Mouse (Mus musculus) thymus, postnatal 25 days (tissue): ENCODE results near the gene Hspa1b.
"Not testable (repeated sequence)": the region's sequence is repeated elsewhere in the genome, so short reads cannot be mapped to it uniquely, and the experiment has no call there.

Source experiments
- DNase-seq: peaks from one replicate; pipeline ENCODE4 v3.0.0; 2022

The Hspa1b gene

DNA sequence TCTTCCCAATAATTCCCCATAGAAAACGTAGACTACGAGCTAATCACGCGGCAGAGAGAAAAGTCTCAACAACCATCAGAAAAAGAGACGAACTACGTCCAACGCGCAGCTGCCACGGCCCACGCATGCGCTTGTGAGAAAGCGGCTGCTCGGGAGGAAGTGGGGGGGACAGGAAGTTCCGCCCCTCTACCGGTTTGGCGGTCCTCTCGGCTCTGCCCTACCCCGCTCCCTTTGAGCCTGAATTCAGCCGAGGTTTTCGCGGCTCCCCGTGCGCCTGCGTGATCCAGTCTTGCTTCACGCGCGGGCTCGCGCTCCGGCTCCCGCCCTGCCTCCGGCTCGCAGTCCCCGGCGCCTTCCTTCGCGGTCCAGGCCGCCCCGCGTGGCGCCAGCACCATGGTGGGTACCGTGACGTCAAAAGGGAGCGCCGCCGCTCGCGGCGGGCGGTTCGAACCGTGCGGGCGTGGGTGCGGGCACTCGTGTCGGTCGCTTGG lies 22.7 kb upstream of the Hspa1b start, which contains the start of gene Lsm2:
Lsm2 (plus strand) TSS at position 173 of the 491 bp plus-strand sequence.
- peak; percentile 93 for DNase-seq

DNA sequence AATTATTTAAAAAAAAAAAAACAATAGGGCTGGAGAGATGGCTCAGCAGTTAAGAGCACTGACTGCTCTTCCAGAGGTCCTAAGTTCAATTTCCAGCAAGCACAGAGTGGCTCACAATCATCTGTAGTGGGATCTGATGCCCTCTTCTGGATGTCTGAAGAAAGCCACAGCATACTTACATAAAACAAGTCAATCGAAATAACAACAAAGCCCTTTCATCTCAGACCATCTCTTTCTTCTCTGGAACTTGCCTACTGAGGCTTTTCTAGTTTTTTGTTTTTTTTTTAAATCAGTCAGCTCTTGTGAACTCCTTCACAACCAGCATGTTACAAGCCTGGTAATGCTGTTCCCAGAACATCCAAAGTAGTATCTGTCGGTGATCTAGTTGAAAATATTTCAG lies 21.6 kb upstream of the Hspa1b start:
- DNase-seq: peak; percentile 43

GRCm38 (mm10) chr17:34979631-34980030 lies 20.6 kb upstream of the Hspa1b start:
- DNase-seq: no peak

- DNase-seq: no peak
These were observed 19.2 kb upstream of the Hspa1b start for GRCm38 (mm10) chr17:34978239-34978638.

GRCm38 (mm10) chr17:34977000-34977399 lies 18.0 kb upstream of the Hspa1b start:
- DNase-seq: no peak

- no peak for DNase-seq
These were observed 16.8 kb upstream of the Hspa1b start for GRCm38 (mm10) chr17:34975581-34976492.

GRCm38 (mm10) chr17:34972069-34972749 lies 13.2 kb upstream of the Hspa1b start, which contains the start of the genes Hspa1a and Hspa1l:
TSS of gene Hspa1a (minus strand) at chr17:34972156.
TSS of gene Hspa1l (plus strand) at chr17:34972703.
- DNase-seq: peak; percentile 62

- DNase-seq: not testable (repeated sequence)
These were observed 12.6 kb upstream of the Hspa1b start for GRCm38 (mm10) chr17:34971694-34972068.

GRCm38 (mm10) chr17:34970850-34971249 lies 11.8 kb upstream of the Hspa1b start:
- DNase-seq: not testable (repeated sequence)

- DNase-seq: not testable (repeated sequence)
These were observed 10.8 kb upstream of the Hspa1b start, which contains the start of gene Gm20481 for GRCm38 (mm10) chr17:34969822-34970221. TSS of gene Gm20481 (plus strand) at chr17:34969912.

DNA sequence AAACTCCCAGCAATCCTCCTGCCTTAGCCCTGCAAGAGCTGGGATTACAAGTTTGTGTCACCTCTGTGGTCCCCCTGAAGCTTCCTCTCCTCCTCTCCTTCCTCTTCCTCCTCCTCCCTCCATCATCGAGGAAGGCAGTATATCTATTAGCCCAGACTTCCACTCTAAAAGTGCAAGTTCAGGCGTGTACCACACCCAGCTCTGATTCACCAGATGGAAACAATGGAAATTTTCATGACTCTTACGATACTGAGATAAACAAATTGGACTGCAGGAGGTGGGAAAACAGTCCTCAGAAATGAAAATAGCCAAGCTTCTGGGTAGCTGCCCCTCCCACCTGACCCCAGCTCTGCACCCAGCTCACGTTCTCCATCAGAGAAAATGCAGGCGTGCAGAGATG lies 6.6 kb upstream of the Hspa1b start:
- no peak for DNase-seq

- no peak for DNase-seq
These were observed 5.6 kb upstream of the Hspa1b start for GRCm38 (mm10) chr17:34964640-34965049.

GRCm38 (mm10) chr17:34962841-34963240 lies 3.8 kb upstream of the Hspa1b start:
- no peak for DNase-seq

- DNase-seq: no peak
These were observed 3.1 kb upstream of the Hspa1b start for GRCm38 (mm10) chr17:34962125-34962524.

GRCm38 (mm10) chr17:34960702-34961493 lies 1.9 kb upstream of the Hspa1b start:
- DNase-seq: no peak

DNA sequence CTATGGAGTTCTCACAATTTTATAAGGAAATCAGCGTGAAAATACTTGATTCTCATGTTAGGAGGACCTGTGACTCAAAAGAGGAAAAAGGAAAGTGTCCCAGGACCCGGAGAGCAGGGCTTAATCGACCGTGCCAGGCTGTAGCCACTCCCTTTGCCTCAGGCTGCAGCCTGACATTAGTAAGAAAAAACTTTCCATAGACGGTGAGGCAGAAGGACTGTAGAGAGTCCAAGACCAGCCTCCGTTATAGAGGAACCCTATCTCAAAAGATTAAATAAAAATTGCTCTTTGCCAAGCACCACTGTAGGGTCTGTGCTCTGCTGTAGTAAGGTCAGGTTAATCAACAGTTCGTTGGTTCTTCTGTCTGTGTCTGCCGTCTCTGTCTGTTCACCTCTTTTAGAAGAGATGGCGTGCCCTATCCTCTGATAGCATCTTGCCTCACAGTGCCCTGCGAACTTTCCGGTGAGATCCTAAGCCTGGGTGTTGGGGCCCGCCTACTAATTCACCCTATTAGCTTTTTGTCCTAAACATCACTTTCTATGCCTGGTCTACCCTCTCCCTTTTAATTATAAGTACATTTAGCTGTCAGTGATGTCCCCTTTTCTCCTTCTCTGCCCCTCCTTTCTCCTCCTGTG lies 960 bp upstream of the Hspa1b start:
- DNase-seq: no peak

- DNase-seq: not testable (repeated sequence)
These were observed 306 bp downstream of the Hspa1b start for GRCm38 (mm10) chr17:34958734-34959129.

DNA sequence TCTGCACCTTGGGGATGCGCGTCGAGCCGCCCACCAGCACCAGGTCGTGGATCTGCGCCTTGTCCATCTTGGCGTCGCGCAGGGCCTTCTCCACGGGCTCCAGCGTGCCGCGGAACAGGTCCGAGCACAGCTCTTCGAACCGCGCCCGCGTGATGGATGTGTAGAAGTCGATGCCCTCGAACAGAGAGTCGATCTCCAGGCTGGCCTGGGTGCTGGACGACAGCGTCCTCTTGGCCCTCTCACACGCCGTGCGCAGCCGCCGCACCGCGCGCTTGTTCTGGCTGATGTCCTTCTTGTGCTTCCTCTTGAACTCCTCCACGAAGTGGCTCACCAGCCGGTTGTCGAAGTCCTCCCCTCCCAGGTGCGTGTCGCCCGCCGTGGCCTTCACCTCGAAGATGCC lies 1.1 kb downstream of the Hspa1b start:
- not testable (repeated sequence) for DNase-seq

DNA sequence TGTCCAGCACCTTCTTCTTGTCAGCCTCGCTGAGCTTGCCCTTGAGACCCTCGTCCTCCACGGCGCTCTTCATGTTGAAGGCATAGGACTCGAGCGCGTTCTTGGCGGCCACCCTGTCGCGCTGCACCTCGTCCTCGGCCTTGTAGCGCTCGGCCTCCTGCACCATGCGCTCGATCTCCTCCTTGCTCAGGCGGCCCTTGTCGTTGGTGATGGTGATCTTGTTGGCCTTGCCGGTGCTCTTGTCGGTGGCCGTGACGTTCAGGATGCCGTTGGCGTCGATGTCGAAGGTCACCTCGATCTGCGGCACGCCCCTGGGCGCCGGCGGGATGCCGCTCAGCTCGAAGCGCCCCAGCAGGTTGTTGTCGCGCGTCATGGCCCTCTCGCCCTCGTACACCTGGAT lies 1.7 kb downstream of the Hspa1b start:
- not testable (repeated sequence) for DNase-seq

- DNase-seq: no peak
These were observed 2.7 kb downstream of the Hspa1b start for GRCm38 (mm10) chr17:34956340-34956739.

GRCm38 (mm10) chr17:34955884-34956283 lies 3.2 kb downstream of the Hspa1b start:
- DNase-seq: no peak

GRCm38 (mm10) chr17:34954831-34955230 lies 4.2 kb downstream of the Hspa1b start:
- DNase-seq: no peak
